Mouse (Mus musculus): ENCODE data around the gene Stpg2.
"Not testable (repeated sequence)": the region's sequence is repeated elsewhere in the genome, so short reads cannot be mapped to it uniquely, and the experiment has no call there.

Stpg2 gene

DNA sequence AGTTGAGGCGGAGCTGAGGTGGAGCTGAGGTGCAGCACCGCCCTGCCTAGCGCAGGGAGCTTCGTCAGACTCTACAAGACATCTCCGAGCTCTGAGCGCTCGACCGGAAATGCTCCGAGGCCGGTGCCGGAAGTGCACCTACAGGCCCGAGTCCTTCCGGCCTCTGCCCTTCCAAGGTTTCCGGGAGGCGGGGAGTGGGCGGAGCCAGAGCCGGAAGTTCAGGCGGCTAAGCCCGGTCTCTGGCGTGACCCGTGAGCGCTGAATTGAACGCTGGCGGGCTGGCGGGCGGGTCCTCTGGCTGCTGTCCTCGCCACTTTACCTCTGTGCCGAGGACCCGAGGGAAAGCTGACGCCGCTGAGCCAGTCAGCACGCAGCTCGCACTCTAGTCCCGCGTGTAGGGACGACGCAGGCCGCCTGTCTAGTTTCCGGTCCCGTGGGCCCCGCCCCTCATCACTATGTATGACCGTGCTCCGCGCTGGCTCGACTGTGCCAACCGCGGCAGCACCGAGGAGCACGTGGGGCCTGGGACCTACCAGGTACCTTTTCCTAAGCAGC is at the start of gene Stpg2:
TSS of gene Stpg2 (plus strand) at position 251 of the 555 bp plus-strand sequence.
- DNase-seq, result peak; percentile 91 to 96

DNA sequence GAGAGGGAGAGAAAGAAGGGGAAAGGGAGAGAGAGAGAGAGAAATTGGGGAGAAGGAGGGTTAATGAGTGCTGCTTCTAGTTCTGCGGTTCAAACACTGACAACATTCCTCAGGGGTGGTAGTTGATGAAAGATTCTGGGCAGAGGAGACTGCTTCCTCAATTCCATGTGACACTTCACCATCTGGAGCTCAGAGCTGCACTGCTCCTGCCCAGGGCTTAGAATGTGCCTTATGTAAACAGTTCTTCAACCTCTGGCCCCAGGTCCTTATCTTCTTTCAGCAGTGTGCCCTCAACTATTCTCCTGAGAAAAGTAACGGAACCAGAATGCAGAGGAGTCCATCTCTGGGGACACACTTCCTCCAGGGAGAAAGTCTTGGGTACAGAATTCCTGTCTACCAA is 43.3 kb upstream of the Stpg2 start:
- DNase-seq, result no peak

DNA sequence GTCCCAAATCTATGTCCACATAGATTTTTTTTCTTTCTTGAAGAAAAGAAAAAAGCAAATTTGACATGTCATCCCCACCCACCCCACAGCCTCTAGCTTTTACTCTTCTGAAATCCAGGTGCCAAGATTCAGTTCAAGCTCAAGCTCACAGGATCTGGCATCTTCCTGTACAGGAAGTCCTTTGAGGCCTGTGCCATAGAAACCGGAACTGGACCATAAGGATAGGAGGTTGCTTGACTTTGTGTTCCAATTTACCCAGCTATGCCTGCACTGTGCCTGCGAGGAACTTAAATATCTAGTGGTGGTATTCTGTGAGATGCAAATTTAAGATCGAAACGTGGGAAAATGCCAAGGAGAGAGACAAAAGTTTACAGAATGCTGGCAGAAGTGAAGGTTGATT is 42.8 kb upstream of the Stpg2 start:
- DNase-seq, result no peak

GRCm38 (mm10) chr3:139168510-139169269 is 36.8 kb upstream of the Stpg2 start:
- DNase-seq, result no peak

- no peak for DNase-seq
Measured at GRCm38 (mm10) chr3:139169740-139170139, 35.8 kb upstream of the Stpg2 start.

DNA sequence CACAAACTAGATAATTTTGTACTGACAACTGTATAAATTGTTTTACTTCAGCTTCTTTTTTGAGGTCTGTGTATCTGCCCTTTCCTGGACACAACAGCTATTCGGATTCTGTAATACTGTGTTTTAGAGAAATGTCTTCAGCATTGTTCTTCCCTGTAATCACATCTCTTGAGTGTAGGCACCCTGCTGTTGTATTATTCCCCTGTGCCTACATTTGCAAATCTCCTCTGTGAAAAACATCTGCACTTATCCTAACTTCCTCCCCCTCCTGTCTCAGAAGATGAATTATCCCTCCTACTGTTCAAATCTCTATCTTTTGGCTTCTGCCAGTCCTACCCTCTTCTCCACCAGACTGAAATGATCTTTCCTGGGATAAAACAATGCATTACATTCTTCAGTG is 28.6 kb upstream of the Stpg2 start:
- DNase-seq, result no peak

GRCm38 (mm10) chr3:139191541-139191940 is 14.0 kb upstream of the Stpg2 start:
- no peak for DNase-seq

GRCm38 (mm10) chr3:139193917-139194316 is 11.6 kb upstream of the Stpg2 start:
- no peak for DNase-seq

DNA sequence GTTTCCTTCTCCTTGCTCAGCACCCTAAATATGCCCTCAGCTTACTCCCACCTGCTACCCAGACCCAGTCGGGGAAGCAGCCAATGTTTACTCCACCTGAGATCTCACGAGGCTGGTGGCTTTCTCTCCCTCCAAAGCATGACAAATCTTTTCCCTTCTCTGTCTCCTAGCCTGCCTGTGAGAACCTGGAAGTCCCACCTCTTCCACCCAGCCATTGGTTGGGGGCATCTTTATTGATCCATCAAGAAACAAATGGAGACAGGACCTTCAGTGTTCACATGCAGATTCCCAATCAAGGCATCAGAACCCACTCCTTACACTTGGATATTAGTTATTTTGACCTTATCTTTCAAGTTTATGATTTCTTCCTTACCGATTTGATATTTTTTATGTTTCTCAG is 7.1 kb upstream of the Stpg2 start:
- DNase-seq, result no peak

DNA sequence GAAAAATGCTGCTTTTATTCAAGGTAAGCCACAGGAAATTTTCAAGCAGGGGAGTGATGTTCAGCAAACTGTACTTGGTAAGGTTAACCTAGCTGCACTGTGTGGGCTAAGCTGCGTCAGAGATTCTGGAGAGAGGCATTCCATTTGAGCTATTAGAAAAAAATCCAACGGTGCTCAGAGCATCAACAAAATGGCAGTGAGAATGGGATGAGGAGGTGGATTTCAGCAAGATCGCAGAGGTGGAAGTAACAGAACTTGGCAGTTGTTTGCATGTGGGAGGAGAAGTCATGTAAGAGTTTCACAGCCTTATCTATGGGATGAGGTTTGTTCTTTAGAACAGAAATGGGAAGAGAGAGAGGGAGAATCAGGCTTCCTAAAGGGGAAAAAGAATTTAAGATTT is 5.2 kb upstream of the Stpg2 start:
- no peak for DNase-seq

GRCm38 (mm10) chr3:139216945-139217344 is 11.5 kb downstream of the Stpg2 start:
- no peak for DNase-seq

DNA sequence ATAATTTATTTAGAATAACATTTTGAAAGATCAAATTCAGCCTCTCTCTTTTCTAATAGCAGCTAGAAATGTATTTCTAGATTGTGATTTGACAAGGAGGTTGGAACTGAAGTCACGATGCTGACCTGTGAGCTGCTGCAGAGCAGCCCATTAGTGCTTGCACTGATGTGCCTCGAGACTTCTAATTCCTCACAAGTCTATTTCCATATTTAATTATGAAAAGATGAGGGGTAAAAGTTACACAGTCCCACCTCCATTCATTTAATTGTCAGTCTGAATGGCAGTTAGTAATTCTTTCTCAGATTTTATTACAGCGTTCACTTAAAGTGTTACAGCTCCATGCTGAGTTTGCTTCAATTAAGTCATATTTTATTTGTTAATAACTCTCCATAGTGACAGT is 19.6 kb downstream of the Stpg2 start:
- no peak for DNase-seq

DNA sequence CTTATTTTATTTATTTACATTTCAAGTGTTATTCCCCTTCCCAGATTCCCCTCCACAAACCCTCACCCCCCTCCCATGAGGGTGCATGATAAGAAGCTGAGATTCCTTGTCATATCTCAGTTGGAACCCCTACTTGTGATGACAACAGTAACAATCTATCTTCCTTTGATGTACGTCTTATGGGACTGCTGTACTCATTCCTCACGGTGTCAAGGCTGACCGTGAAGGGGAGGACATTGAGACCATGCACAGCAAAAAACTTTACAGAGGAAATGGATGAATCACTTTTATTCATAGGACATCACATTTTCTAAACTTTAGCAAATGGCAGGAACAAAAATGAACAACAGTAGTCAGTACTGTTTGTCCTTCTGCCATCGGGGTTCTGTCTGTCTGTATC is 21.3 kb downstream of the Stpg2 start:
- DNase-seq, result no peak

DNA sequence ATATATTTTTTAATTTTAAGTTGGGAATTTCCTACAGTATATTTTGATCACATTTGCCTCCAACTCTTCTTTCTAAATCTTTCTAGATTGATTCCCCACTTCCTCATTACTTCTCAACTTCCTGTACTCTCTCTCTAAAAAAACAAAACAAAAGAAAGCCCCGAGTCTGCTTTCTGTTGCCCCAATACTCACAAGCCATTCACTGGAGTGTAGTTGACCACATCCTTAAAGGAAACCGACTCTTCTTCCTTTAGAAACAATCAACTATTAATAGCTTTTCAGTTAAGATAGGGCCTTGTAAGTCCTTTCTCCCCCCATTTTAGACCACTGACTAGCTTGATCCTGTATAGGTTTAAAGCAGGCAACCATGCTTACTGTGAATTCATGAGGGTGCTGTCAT is 39.7 kb downstream of the Stpg2 start:
- DNase-seq, result no peak

- no peak for DNase-seq
Measured at GRCm38 (mm10) chr3:139246508-139246907, 41.0 kb downstream of the Stpg2 start.

- DNase-seq, result not testable (repeated sequence)
Measured at GRCm38 (mm10) chr3:139262359-139262758, 56.9 kb downstream of the Stpg2 start.

GRCm38 (mm10) chr3:139297909-139298308 is 92.4 kb downstream of the Stpg2 start:
- DNase-seq, result no peak

DNA sequence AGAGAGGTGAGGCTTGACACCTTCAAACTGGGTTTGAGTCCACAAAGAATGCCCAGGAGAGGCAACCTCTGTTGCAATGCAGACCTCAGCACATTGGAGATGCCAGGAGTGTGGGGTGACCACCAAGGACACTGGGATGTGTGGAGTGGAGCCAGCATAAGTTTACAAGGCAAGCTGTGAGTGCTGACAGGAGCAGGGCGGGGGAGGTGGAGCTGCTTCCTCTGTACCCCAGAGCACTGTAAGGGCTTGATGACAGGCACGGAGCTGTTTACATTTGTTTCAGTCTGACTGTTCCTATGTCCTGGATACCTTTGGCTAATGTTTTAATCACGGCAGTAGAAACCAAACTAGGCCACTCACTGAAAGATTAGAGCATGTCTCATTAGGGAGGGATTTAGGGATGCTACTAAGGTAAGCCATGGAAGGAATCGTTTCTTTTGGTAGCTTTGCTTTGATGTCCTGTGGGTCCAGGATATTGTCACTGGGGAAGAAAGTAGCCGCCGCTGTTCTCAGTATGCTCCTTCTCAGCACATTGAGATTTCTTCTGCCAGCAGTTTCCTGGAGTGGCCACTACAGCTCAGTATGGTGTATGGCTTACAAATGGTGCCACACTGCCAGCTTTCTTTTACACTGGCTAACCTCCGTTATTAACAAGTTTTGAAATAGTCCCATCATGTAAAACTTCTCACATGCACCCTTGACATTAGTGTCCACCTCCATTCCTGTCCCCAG is 102.8 kb downstream of the Stpg2 start:
- DNase-seq, result no peak

- no peak for DNase-seq
Measured at GRCm38 (mm10) chr3:139311721-139312120, 106.2 kb downstream of the Stpg2 start.

DNA sequence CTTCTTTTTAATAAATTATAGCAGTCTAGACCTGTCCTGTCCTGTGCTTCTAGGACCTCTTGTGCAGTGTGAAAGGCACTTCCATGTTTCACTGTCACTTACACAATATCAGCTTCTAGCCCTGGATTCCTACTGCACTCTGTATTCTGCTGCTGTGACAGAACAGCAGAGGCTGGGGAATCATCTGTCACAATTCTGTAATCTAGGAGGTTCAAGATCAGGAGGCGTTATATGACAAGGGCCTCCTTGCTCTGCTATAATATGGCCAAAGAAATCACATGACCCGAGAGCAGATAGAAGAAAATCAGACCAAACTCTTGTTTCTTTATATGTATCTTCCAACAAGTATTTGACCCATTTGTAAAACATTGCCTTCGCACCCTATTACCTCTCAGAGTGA is 175.0 kb downstream of the Stpg2 start:
- DNase-seq, result no peak

GRCm38 (mm10) chr3:139397077-139397865 is 191.8 kb downstream of the Stpg2 start:
- no peak for DNase-seq

GRCm38 (mm10) chr3:139404673-139405072 is 199.2 kb downstream of the Stpg2 start:
- DNase-seq, result no peak

- no peak for DNase-seq
Measured at GRCm38 (mm10) chr3:139419142-139419541, 213.6 kb downstream of the Stpg2 start.
